Mouse (Mus musculus): ENCODE measurements around the gene Jund. TPM values are rescaled to one million over a fixed set of nuclear protein-coding genes. Genes with fewer than 3 reads are reported as not detected.

The Jund gene
- polyA plus RNA-seq, 1 experiment from 2014 or later: 97.7 TPM

- H3K4me2 ChIP-seq (replicated peaks): peak within 1 kb of the TSS; percentile 88
- H3K36me3 ChIP-seq: 0 out of 2 replicates have a peak, but pooled peaks cover 6% of the 10 kb centered on the region
- no peaks in the 10 kb centered on the region for H3K9me3 ChIP-seq
- ATAC-seq: no peak; the same call in none of the 2 replicates
- peak within 1 kb of the TSS; percentile 91 for H3K9ac ChIP-seq (replicated peaks)
- peak within 1 kb of the TSS; percentile 81 for H3K4me3 ChIP-seq (replicated peaks)
- WGBS: 4% methylated on average over 14 of the region's 14 CpGs
- peaks cover 48% of the 10 kb centered on the region for H3K4me1 ChIP-seq (replicated peaks)
- no peaks in the 10 kb centered on the region for H3K27me3 ChIP-seq
- H3K27ac ChIP-seq: peak within 1 kb of the TSS; percentile 65
Measured at GRCm38 (mm10) chr8:70660273-70660725, 38.5 kb upstream of the Jund start, which contains the start of gene Pgpep1. Gene Pgpep1, minus strand, starts transcription at chr8:70660388.

DNA sequence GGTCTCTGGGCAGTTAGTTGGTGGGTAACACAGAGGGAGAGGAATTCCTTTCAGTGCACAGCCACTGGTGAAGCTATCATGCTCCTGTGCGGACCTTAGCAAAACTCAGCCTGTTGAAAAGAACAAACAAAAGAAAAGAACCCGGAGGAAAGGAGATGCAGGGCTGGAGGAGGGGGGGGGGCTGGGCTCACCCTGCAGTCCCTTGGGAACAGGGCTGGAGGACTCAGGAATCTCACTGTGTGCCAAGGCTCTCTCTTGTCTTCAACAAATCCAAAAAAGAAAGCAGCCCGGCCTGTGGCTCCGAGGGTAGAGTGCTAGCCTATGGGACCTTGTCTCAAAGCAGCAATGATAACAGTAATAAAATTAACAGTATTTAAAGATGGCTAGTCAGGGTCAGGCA lies 35.1 kb upstream of the Jund start:
- peaks cover 15% of the 10 kb centered on the region for H3K4me1 ChIP-seq (replicated peaks)
- H3K4me2 ChIP-seq (replicated peaks): no peak overlapping the region
- H3K27me3 ChIP-seq: no peaks in the 10 kb centered on the region
- WGBS: 37% methylated on average over 4 of the region's 4 CpGs
- no peak overlapping the region for H3K9ac ChIP-seq (replicated peaks)
- no peak overlapping the region for H3K4me3 ChIP-seq (replicated peaks)
- H3K27ac ChIP-seq: no peak overlapping the region
- no peaks in the 10 kb centered on the region for H3K9me3 ChIP-seq
- ATAC-seq: no peak
- H3K36me3 ChIP-seq: no peaks in the 10 kb centered on the region

- WGBS: 79% methylated on average over 3 of the region's 3 CpGs
- no peak for ATAC-seq
- H3K4me2 ChIP-seq (replicated peaks): no peak overlapping the region
- no peak overlapping the region for H3K4me3 ChIP-seq (replicated peaks)
- H3K27ac ChIP-seq: no peak overlapping the region
- H3K4me1 ChIP-seq (replicated peaks): peaks cover 10% of the 10 kb centered on the region
- H3K9me3 ChIP-seq: no peaks in the 10 kb centered on the region
- H3K27me3 ChIP-seq: no peaks in the 10 kb centered on the region
- no peak overlapping the region for H3K9ac ChIP-seq (replicated peaks)
- no peaks in the 10 kb centered on the region for H3K36me3 ChIP-seq
Measured at GRCm38 (mm10) chr8:70664631-70665030, 34.1 kb upstream of the Jund start.

DNA sequence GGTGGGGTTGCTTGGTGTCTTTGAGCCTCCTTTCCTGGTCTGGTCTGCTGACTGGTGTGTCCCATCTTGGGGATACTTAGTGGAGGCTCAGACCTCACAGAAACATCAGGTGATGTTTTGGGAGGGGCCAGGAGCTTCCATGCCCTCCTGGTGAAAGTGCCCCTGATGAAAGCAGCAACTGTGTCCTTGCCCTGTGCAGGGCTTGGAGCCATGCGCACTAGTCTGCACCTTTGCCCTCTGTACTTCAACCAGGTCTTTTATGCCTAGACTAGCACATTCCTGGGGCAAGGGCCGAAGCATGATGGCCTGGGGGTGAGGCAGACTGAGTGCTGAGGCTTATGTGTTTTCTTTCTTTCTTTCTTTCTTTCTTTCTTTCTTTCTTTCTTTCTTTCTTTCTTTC lies 33.1 kb upstream of the Jund start:
- WGBS: 88% methylated on average over 2 of the region's 2 CpGs
- no peaks in the 10 kb centered on the region for H3K36me3 ChIP-seq
- no peaks in the 10 kb centered on the region for H3K9me3 ChIP-seq
- 0 out of 2 replicates have a peak, but pooled peaks cover under 1% of the 10 kb centered on the region for H3K4me1 ChIP-seq (replicated peaks)
- ATAC-seq: no peak
- H3K27me3 ChIP-seq: no peaks in the 10 kb centered on the region
- no peak overlapping the region for H3K9ac ChIP-seq (replicated peaks)
- no peak overlapping the region for H3K27ac ChIP-seq
- no peak overlapping the region for H3K4me2 ChIP-seq (replicated peaks)
- H3K4me3 ChIP-seq (replicated peaks): no peak overlapping the region

DNA sequence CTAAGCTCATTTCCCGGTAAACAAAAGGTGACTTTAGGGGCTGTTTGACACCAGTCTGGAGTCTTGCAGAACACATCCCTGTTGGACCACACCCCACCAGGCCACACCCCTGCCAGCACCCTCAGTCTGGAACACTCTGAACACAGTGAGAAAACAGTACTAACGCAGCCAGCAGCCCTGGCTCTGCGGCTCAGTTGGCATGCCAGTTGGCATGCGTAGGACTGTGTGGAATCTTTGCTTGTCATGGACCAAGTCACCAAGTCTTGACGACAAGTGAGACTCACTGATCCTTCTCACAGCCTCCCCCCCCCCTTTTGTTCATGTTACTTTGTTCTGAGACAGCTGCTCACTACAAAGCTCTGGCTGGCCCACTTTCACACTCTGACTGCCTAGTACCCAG lies 31.7 kb upstream of the Jund start:
- Histone ChIP-seq H3K36me3 (no peaks in the 10 kb centered on the region), H3K9ac (replicated peaks) (no peak overlapping the region), H3K4me2 (replicated peaks) (no peak overlapping the region), H3K4me1 (replicated peaks) (peaks cover under 1% of the 10 kb centered on the region; the same call in 1 of the 2 replicates), H3K27ac (no peak overlapping the region), H3K9me3 (no peaks in the 10 kb centered on the region), H3K4me3 (replicated peaks) (no peak overlapping the region), H3K27me3 (no peaks in the 10 kb centered on the region)
- 71% methylated on average over 5 of the region's 5 CpGs for WGBS
- ATAC-seq: no peak

DNA sequence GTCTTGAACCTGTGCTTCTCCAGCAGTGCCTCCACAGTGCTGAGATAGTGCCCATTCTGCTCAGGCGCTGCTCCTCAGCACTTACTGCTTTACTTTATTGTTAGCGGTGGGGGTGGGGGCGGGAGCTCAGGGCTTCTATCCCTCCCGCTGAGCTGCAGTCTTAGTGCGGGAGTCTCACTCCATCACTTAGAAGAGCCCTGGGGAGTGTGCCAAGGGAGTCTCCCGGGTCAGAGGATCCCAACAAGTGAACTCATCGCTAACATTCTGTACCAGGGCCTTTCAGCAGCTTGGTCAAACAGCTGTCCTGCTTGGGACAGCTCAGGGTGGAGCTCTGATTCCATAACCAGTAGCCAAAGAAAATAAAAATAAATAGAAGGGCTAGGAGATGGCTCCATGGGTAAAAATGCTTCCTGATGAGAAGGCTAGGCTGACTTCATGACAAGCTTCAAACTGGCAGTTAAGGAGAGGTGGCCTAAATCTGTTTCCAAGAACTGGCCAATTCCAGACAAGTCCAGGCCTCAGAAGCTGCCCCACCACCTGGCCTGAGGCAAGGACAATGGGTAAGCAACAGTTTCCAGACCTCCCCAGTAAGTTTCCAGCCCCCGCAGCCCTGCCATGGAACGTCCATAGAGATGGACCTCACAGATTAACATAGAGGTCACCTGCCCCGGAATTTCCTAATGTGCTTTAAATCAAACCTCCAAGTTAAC lies 27.0 kb upstream of the Jund start:
- no peak for ATAC-seq
- H3K9me3 ChIP-seq: no peaks in the 10 kb centered on the region
- no peaks in the 10 kb centered on the region for H3K27me3 ChIP-seq
- peaks cover 23% of the 10 kb centered on the region for H3K4me1 ChIP-seq (replicated peaks)
- no peak overlapping the region for H3K4me3 ChIP-seq (replicated peaks)
- no peak overlapping the region for H3K9ac ChIP-seq (replicated peaks)
- H3K27ac ChIP-seq: peak overlapping the region; percentile 90; the same call in 1 of the 2 replicates
- 64% methylated on average over 10 of the region's 10 CpGs for WGBS
- H3K36me3 ChIP-seq: no peaks in the 10 kb centered on the region; the same call in 1 of the 2 replicates
- no peak overlapping the region for H3K4me2 ChIP-seq (replicated peaks)

DNA sequence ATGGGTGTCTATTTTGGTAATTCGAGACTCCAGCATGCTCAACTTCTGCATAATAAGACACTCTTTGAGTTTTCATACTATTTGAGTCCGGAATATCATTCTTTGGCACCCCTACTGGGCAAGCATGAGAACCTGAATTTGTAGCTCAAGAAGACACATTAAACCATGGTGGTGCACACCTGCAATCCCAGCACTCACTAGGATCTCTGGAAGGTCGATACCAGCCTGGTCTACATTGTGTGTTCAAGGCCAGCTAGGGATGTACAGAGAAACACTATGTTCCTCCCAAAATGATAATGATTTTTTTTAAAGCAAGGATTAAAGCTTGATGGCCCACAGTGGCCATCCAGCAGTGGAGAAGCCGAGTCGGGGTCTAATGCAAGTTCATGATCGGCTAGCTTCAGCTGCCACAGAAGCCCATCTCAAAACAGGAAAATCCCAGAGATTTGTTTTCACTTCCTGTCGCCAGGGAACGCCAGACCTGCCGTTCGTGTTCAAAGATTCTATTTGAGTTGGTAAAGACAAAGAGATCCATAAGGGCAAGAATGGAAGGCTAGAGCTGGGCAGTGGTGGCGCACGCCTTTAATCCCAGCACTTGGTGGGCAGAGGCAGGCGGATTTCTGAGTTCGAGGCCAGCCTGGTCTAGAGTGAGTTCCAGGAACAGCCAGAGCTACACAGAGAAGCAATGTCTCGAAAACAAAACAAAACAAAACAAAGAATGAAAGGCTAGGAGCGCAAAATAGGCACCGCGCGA lies 26.2 kb upstream of the Jund start:
- ATAC-seq: peak; percentile 43; the same call in 1 of the 2 replicates
- WGBS: 40% methylated on average over 19 of the region's 19 CpGs
- peak overlapping the region; percentile 90 for H3K27ac ChIP-seq
- peak overlapping the region; percentile 63 for H3K9ac ChIP-seq (replicated peaks)
- H3K4me3 ChIP-seq (replicated peaks): peak overlapping the region; percentile 56
- H3K27me3 ChIP-seq: no peaks in the 10 kb centered on the region
- no peaks in the 10 kb centered on the region for H3K9me3 ChIP-seq
- H3K4me2 ChIP-seq (replicated peaks): peak overlapping the region; percentile 51
- peaks cover 3% of the 10 kb centered on the region for H3K36me3 ChIP-seq
- peaks cover 23% of the 10 kb centered on the region for H3K4me1 ChIP-seq (replicated peaks)

DNA sequence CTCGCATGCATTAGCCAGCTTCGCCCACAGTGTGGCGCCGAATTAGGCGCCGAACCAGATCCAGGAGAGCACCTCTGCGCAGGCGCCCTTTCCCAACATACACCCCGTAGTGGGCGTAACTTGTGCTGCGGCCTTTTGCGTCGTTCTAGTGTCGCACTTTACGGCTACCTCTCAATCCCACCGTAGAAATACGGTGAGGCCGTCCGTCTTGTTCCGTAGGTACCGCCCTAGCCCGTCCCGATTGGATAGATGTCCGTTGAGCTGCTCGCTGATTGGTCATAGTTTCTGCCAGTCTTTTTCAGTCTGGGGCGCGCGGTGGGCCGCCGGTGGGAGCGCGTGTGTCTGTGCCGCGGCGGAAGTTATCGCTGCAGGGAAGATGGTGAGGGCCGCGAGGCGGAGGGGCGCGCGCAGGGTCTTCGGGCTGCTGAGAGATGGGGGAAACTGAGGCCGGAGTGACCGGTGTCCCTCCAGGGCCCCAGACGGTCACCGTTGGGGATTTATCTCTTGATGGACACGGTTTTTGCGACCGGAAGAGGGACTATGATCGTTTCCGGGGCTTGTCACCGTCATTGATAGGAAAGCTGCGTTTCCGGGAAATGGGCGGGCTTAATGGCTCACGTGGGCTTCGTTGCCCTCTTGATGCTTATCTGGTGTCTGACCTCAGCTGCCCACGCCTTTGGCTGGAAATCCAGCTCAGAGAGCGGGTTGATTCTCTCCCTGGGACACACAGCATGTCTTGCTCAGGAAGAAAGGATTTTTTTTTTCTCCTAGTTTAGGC lies 25.5 kb upstream of the Jund start, which contains the start of gene Lsm4:
Gene Lsm4 (plus strand): TSS at position 170 of the 778 bp plus-strand sequence.
- no peaks in the 10 kb centered on the region for H3K9me3 ChIP-seq
- peaks cover 23% of the 10 kb centered on the region for H3K4me1 ChIP-seq (replicated peaks)
- peak; percentile 98 for ATAC-seq
- peaks cover 11% of the 10 kb centered on the region for H3K36me3 ChIP-seq
- H3K4me2 ChIP-seq (replicated peaks): peak within 1 kb of the TSS; percentile 66
- peak within 1 kb of the TSS; percentile 56 for H3K4me3 ChIP-seq (replicated peaks)
- H3K27me3 ChIP-seq: no peaks in the 10 kb centered on the region
- H3K9ac ChIP-seq (replicated peaks): peak within 1 kb of the TSS; percentile 76
- H3K27ac ChIP-seq: peak within 1 kb of the TSS; percentile 93
- WGBS: under 1% methylated on average over 60 of the region's 60 CpGs

DNA sequence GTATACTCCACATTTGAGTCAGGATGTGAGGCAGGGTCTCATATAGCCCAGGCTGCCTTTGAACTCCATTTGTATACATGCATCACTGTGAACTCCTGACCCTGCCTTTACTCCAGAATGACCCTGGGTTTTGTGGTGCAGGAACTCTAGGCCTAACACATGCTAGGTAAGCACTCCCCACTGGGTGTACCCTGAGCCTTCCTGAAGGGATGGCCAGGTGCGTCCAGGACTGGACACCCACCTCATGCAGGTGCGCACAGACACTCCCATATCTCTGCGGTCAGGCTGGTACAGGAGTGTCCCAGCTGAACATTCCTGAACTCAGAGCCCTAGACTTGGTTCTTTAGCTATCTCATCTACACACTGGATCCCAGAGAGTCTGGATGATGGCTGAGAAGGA lies 24.6 kb upstream of the Jund start:
- H3K36me3 ChIP-seq: peaks cover 20% of the 10 kb centered on the region
- ATAC-seq: no peak; the same call in 1 of the 2 replicates
- peak overlapping the region; percentile 93 for H3K27ac ChIP-seq
- 93% methylated on average over 3 of the region's 3 CpGs for WGBS
- peak overlapping the region; percentile 66 for H3K4me2 ChIP-seq (replicated peaks)
- peak overlapping the region; percentile 76 for H3K9ac ChIP-seq (replicated peaks)
- peak overlapping the region; percentile 56 for H3K4me3 ChIP-seq (replicated peaks)
- H3K4me1 ChIP-seq (replicated peaks): peaks cover 23% of the 10 kb centered on the region
- H3K27me3 ChIP-seq: no peaks in the 10 kb centered on the region
- H3K9me3 ChIP-seq: no peaks in the 10 kb centered on the region

DNA sequence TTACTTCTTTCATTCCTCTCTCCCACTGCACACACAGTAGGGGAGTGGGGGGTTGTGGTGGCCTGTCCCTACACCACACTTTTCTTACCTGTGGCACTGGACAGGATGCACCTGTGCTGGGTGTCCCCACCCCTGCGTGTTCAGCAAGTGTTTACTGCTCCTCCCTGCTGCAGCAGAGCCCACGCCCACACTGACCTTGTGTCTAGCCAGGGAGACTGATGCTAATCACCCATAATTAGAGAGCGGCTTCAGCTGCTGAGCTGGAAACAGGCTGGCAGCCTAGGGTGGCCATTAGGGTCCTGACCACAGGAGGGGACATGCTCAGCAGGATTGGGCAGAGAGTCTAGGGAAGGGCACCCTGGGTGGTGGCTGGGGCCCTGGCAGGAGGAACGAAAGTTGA lies 24.0 kb upstream of the Jund start:
- H3K9ac ChIP-seq (replicated peaks): peak overlapping the region; percentile 76; the same call in 1 of the 2 replicates
- peak overlapping the region; percentile 66; the same call in 1 of the 2 replicates for H3K4me2 ChIP-seq (replicated peaks)
- WGBS: 84% methylated on average over 4 of the region's 4 CpGs

GRCm38 (mm10) chr8:70675336-70675735 lies 23.4 kb upstream of the Jund start:
- Histone ChIP-seq H3K9me3 (no peaks in the 10 kb centered on the region), H3K9ac (replicated peaks) (no peak overlapping the region; the same call in 1 of the 2 replicates), H3K4me3 (replicated peaks) (no peak overlapping the region), H3K27ac (no peak overlapping the region), H3K4me2 (replicated peaks) (no peak overlapping the region), H3K4me1 (replicated peaks) (peaks cover 23% of the 10 kb centered on the region), H3K36me3 (peaks cover 32% of the 10 kb centered on the region), H3K27me3 (no peaks in the 10 kb centered on the region)
- ATAC-seq: no peak
- WGBS: 100% methylated on average over 1 of the region's 1 CpGs

More for the DNA sequence above, 24.0 kb upstream of the Jund start:
- Histone ChIP-seq H3K9me3 (no peaks in the 10 kb centered on the region), H3K4me3 (replicated peaks) (no peak overlapping the region), H3K27ac (no peak overlapping the region), H3K27me3 (no peaks in the 10 kb centered on the region), H3K4me1 (replicated peaks) (peaks cover 23% of the 10 kb centered on the region), H3K36me3 (peaks cover 26% of the 10 kb centered on the region)
- ATAC-seq: no peak

Data from midbrain, embryonic 13.5 days (tissue).